Mouse (Mus musculus): Measurements from ENCODE around the gene Kcnj15.

GRCm38 (mm10) chr16:95301667-95302066 is 44.3 kb downstream of the Kcnj15 start:
- TF ChIP-seq POLR2A (IDR thresholded peaks at IDR 0.05; ENCODE audit: insufficient read length, low read depth) (no peak), MAX (IDR thresholded peaks at IDR 0.05; ENCODE audit: low read depth) (no peak), CEBPB (IDR thresholded peaks at IDR 0.05; ENCODE audit: insufficient read depth, poor library complexity, severe bottlenecking) (no peak), TCF12 (IDR thresholded peaks at IDR 0.05; ENCODE audit: insufficient read depth, poor library complexity, severe bottlenecking) (no peak), POLR2AphosphoS2 (IDR thresholded peaks at IDR 0.05; ENCODE audit: insufficient read length, low read depth) (no peak), MYOG (IDR thresholded peaks at IDR 0.05; ENCODE audit: control insufficient read depth in 1 of 3, insufficient read depth in 1 of 3, insufficient read length in 2 of 3, low read depth in 2 of 3) (no peak), MYOD1 (IDR thresholded peaks at IDR 0.05; ENCODE audit: control insufficient read depth in 1 of 3, insufficient read length in 2 of 3, low read depth in 2 of 3) (no peak), USF1 (IDR thresholded peaks at IDR 0.05; ENCODE audit: low read depth) (no peak), E2F4 (IDR thresholded peaks at IDR 0.05; ENCODE audit: insufficient read depth) (no peak), SRF (IDR thresholded peaks at IDR 0.05; ENCODE audit: control insufficient read depth, insufficient read length, low read depth) (no peak)

Data from myocyte (in vitro differentiated cells).